In genomic region chr5:89232313-89232712, GRCm38 (mm10) we compare ENCODE assay signal across 28 mouse cellular contexts.
DNase-seq lines count a peak whose midpoint lies in the region; ATAC-seq lines count a peak whose summit lies in the region.
"Had no signal": no experiment of that assay in that cellular context is flagged by ENCODE, and none has a peak within 500 bp of the region (broad histone marks: within the 10 kb centered on the region; RNA-seq: fewer than 3 reads in every experiment).

No protein-coding gene starts in this region.

- no peak for ATAC-seq in embryonic facial prominence, embryonic 14.5 days (ENCODE audit: low read depth)
- ATAC-seq in limb, embryonic 11.5 days (ENCODE audit: insufficient number of reproducible peaks, low FRiP score, low TSS enrichment, low read depth) = no peak
- peak; percentile 52; the same call in 1 of the 2 replicates for ATAC-seq in limb, embryonic 15.5 days (ENCODE audit: insufficient number of reproducible peaks, low FRiP score, low TSS enrichment, low read depth)
- ATAC-seq: CD4-positive, CD25-positive, alpha-beta regulatory T cell, adult 4 months; forebrain, embryonic 14.5 days; forebrain, embryonic 16.5 days had no signal

- DNase-seq in embryonic facial prominence, embryonic 14.5 days (ENCODE audit: low spot score) = peak; percentile 26
- no peak for DNase-seq in embryonic facial prominence, embryonic 10.5 days (ENCODE audit: low spot score)
- peak; percentile 14 for DNase-seq in limb, embryonic 11.5 days (ENCODE audit: low spot score)
- DNase-seq in limb, embryonic 10.5 days (ENCODE audit: low spot score) = no peak
- DNase-seq in fibroblast of lung, adult 2 months (ENCODE audit: low read depth) = peak; percentile 59
- DNase-seq in thymus, postnatal 10 days (ENCODE audit: low spot score in 2 of 2) = no peak
- DNase-seq in ovary, adult 18-20 months (ENCODE audit: low spot score) = no peak
- DNase-seq: adrenal gland, adult 2 months; adrenal gland, postnatal 10 days; adrenal gland, postnatal 25 days; B cell, adult 2 months; cerebellum, adult 11 months; cerebellum, adult 18-20 months; cerebellum, adult 8-10 months; cerebellum, adult 9-11 months; cerebellum, postnatal 14 days; cerebellum, postnatal 36 days; embryo, embryonic 11 days had no signal

- 70% methylated on average over 7 of the region's 7 CpGs for WGBS in embryonic facial prominence, embryonic 14.5 days
- WGBS in embryonic facial prominence, embryonic 10.5 days = 85% methylated on average over 7 of the region's 7 CpGs
- WGBS in limb, embryonic 11.5 days = 72% methylated on average over 7 of the region's 7 CpGs
- WGBS in limb, embryonic 10.5 days = 80% methylated on average over 7 of the region's 7 CpGs
- 49% methylated on average over 7 of the region's 7 CpGs for WGBS in limb, embryonic 15.5 days

- H3K27me3 ChIP-seq in embryonic facial prominence, embryonic 14.5 days (replicated peaks; ENCODE audit: control insufficient read depth, insufficient read depth, low read length) = no peaks in the 10 kb centered on the region
- H3K27me3 ChIP-seq in embryonic facial prominence, embryonic 10.5 days (replicated peaks; ENCODE audit: low read depth, poor library complexity, severe bottlenecking) = no peaks in the 10 kb centered on the region
- H3K27me3 ChIP-seq in limb, embryonic 11.5 days (ENCODE audit: control insufficient read depth, insufficient read depth, low read length) = no peaks in the 10 kb centered on the region
- no peaks in the 10 kb centered on the region for H3K27me3 ChIP-seq in limb, embryonic 10.5 days (ENCODE audit: low read depth, poor library complexity, severe bottlenecking)
- H3K27me3 ChIP-seq in limb, embryonic 15.5 days = no peaks in the 10 kb centered on the region
- H3K27me3 ChIP-seq: CH12.LX; embryonic facial prominence, embryonic 12.5 days; embryonic facial prominence, embryonic 15.5 days; forebrain, embryonic 12.5 days had no signal

- no peak overlapping the region for H3K4me3 ChIP-seq in embryonic facial prominence, embryonic 14.5 days (ENCODE audit: low read depth, low read length)
- H3K4me3 ChIP-seq in embryonic facial prominence, embryonic 10.5 days = no peak overlapping the region
- H3K4me3 ChIP-seq in limb, embryonic 11.5 days (ENCODE audit: low read depth, low read length) = no peak overlapping the region
- no peak overlapping the region for H3K4me3 ChIP-seq in limb, embryonic 10.5 days
- H3K4me3 ChIP-seq in limb, embryonic 15.5 days = no peak overlapping the region
- H3K4me3 ChIP-seq: embryonic facial prominence, embryonic 12.5 days; embryonic facial prominence, embryonic 15.5 days; forebrain, embryonic 10.5 days; forebrain, embryonic 12.5 days had no signal

- H3K27ac ChIP-seq in embryonic facial prominence, embryonic 14.5 days (replicated peaks; ENCODE audit: low read depth, low read length) = no peak overlapping the region
- no peak overlapping the region for H3K27ac ChIP-seq in embryonic facial prominence, embryonic 10.5 days (replicated peaks)
- H3K27ac ChIP-seq in limb, embryonic 11.5 days (replicated peaks; ENCODE audit: low read depth, low read length) = no peak overlapping the region
- no peak overlapping the region for H3K27ac ChIP-seq in limb, embryonic 10.5 days
- H3K27ac ChIP-seq in limb, embryonic 15.5 days = no peak overlapping the region
- H3K27ac ChIP-seq: embryonic facial prominence, embryonic 15.5 days; forebrain, embryonic 10.5 days; forebrain, embryonic 12.5 days had no signal

- H3K9me3 ChIP-seq in embryonic facial prominence, embryonic 14.5 days (ENCODE audit: control insufficient read depth, low read length) = no peaks in the 10 kb centered on the region
- H3K9me3 ChIP-seq in embryonic facial prominence, embryonic 10.5 days = no peaks in the 10 kb centered on the region
- H3K9me3 ChIP-seq in limb, embryonic 11.5 days (ENCODE audit: control insufficient read depth, low read length) = no peaks in the 10 kb centered on the region
- H3K9me3 ChIP-seq in limb, embryonic 10.5 days (replicated peaks) = no peaks in the 10 kb centered on the region
- H3K9me3 ChIP-seq in limb, embryonic 15.5 days = no peaks in the 10 kb centered on the region
- H3K9me3 ChIP-seq: embryonic facial prominence, embryonic 12.5 days; embryonic facial prominence, embryonic 15.5 days; forebrain, embryonic 10.5 days; forebrain, embryonic 12.5 days had no signal

- H3K36me3 ChIP-seq in embryonic facial prominence, embryonic 14.5 days (ENCODE audit: control insufficient read depth, insufficient read depth, low read length) = no peaks in the 10 kb centered on the region
- no peaks in the 10 kb centered on the region for H3K36me3 ChIP-seq in embryonic facial prominence, embryonic 10.5 days (replicated peaks)
- H3K36me3 ChIP-seq in limb, embryonic 11.5 days (ENCODE audit: control insufficient read depth, insufficient read depth, low read length) = no peaks in the 10 kb centered on the region
- H3K36me3 ChIP-seq in limb, embryonic 10.5 days = no peaks in the 10 kb centered on the region
- H3K36me3 ChIP-seq in limb, embryonic 15.5 days = no peaks in the 10 kb centered on the region
- H3K36me3 ChIP-seq: embryonic facial prominence, embryonic 12.5 days; embryonic facial prominence, embryonic 15.5 days; forebrain, embryonic 10.5 days; forebrain, embryonic 12.5 days; G1E had no signal

- no peaks in the 10 kb centered on the region for H3K4me1 ChIP-seq in embryonic facial prominence, embryonic 14.5 days (ENCODE audit: control insufficient read depth, insufficient read depth, low read length)
- H3K4me1 ChIP-seq in embryonic facial prominence, embryonic 10.5 days = no peaks in the 10 kb centered on the region
- H3K4me1 ChIP-seq in limb, embryonic 11.5 days (ENCODE audit: control insufficient read depth, insufficient read depth, low read length) = no peaks in the 10 kb centered on the region
- H3K4me1 ChIP-seq in limb, embryonic 10.5 days = no peaks in the 10 kb centered on the region
- H3K4me1 ChIP-seq in limb, embryonic 15.5 days = no peaks in the 10 kb centered on the region
- H3K4me1 ChIP-seq: embryonic facial prominence, embryonic 12.5 days; embryonic facial prominence, embryonic 15.5 days; forebrain, embryonic 10.5 days; forebrain, embryonic 12.5 days had no signal

- H3K9ac ChIP-seq in embryonic facial prominence, embryonic 14.5 days (ENCODE audit: low read depth, low read length) = no peak overlapping the region
- H3K9ac ChIP-seq in limb, embryonic 11.5 days (ENCODE audit: low read length) = no peak overlapping the region
- no peak overlapping the region for H3K9ac ChIP-seq in limb, embryonic 15.5 days
- H3K9ac ChIP-seq: embryonic facial prominence, embryonic 12.5 days; embryonic facial prominence, embryonic 15.5 days; forebrain, embryonic 12.5 days had no signal

- no peak overlapping the region for H3K4me2 ChIP-seq in embryonic facial prominence, embryonic 14.5 days (ENCODE audit: low read depth, low read length)
- no peak overlapping the region for H3K4me2 ChIP-seq in limb, embryonic 11.5 days (ENCODE audit: low read depth, severe bottlenecking)
- H3K4me2 ChIP-seq in limb, embryonic 15.5 days = no peak overlapping the region
- H3K4me2 ChIP-seq: embryonic facial prominence, embryonic 12.5 days; embryonic facial prominence, embryonic 15.5 days; forebrain, embryonic 12.5 days had no signal

Comparison
In these comparisons a context has a peak if more than half of its experiments do, and no peak if none do; other contexts are left out.
1. DNase-seq: peak in embryonic facial prominence, embryonic 14.5 days (single experiment), limb, embryonic 11.5 days (single experiment) and fibroblast of lung, adult 2 months (single experiment); none in embryonic facial prominence, embryonic 10.5 days (single experiment), limb, embryonic 10.5 days (single experiment), thymus, postnatal 10 days (0 of 2) and ovary, adult 18-20 months (single experiment).